Mouse (Mus musculus): ENCODE measurements around the gene Dennd2a.

DNA sequence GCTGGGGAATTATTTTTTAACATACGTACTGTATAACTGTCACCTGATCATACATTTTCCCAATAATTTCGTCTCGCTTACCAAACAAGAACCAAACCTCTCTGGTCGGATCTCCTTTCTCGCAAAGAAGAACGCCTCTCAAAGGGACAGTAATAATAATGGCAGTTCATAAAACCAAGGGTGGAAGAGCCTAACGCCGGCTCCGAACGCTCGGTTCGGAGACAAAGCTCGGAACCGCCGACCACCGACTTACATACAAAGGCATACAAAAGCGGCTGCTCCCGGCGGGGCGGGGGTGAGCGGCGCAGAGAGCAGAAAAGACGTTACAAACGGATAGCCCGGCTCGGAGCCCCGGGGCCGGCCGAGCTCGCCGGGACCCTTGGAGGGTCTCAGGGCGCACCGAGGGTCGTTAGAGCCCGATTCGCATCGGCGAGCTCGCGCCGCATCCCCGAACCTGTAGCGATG, 138.2 kb downstream of the Dennd2a start:
- TF ChIP-seq CTCF (IDR thresholded peaks at IDR 0.05; ENCODE audit: borderline replicate concordance, extremely low read depth, insufficient read depth, insufficient read length) (no peak), POLR2A (IDR thresholded peaks at IDR 0.05; ENCODE audit: borderline replicate concordance, extremely low read depth, insufficient read depth, insufficient read length, poor library complexity, severe bottlenecking) (no peak)

All from brain, embryonic 14.5 days (tissue).